Mouse (Mus musculus) heart, adult 2 months (tissue): ENCODE data around the gene Esr1. TPM values are rescaled to one million over a fixed set of nuclear protein-coding genes. Genes with fewer than 3 reads are reported as not detected.

Experiments
- DNase-seq, 2 experiments: peaks; one replicate each; pipeline ENCODE4 v3.0.0; 2021
- H3K27ac ChIP-seq: fragments of 200-600 bp; 2 replicates; pipeline ENCODE4 v1.8.1; 2022
- H3K27me3 ChIP-seq: fragments of 200-500 bp; 2 replicates; pipeline ENCODE4 v1.6.1; 2012; ENCODE audit warnings: mild to moderate bottlenecking, low read length, inconsistent platforms, mixed read lengths; ENCODE audit not compliant: control insufficient read depth, insufficient read depth
- H3K36me3 ChIP-seq: fragments of 200-500 bp; 2 replicates; pipeline ENCODE4 v1.6.1; 2012; ENCODE audit warnings: low read length, inconsistent platforms; ENCODE audit not compliant: control insufficient read depth, insufficient read depth
- H3K4me1 ChIP-seq: fragments of 200-500 bp; 2 replicates; pipeline ENCODE4 v1.6.1; 2011; ENCODE audit warnings: low read length; ENCODE audit not compliant: control insufficient read depth, insufficient read depth
- H3K4me3 ChIP-seq: fragments of 200-600 bp; 2 replicates; pipeline ENCODE4 v1.8.1; 2022
- H3K79me2 ChIP-seq: fragments of 200-500 bp; replicated peaks from 2 replicates; pipeline ENCODE4 v1.6.1; 2012; ENCODE audit warnings: mild to moderate bottlenecking, inconsistent platforms, low read length, moderate library complexity, mixed read lengths; ENCODE audit not compliant: control insufficient read depth, insufficient read depth
- H3K9ac ChIP-seq: fragments of 200-500 bp; 2 replicates; pipeline ENCODE4 v1.6.1; 2012; ENCODE audit warnings: low read depth, mild to moderate bottlenecking, control low read depth, inconsistent platforms, low read length, mixed read lengths
- CTCF ChIP-seq: fragments of 200-600 bp; IDR thresholded peaks from 2 replicates; pipeline ENCODE4 v1.8.1; 2022; ENCODE audit warnings: antibody characterized with exemption, mild to moderate bottlenecking, moderate library complexity
- EP300 ChIP-seq: fragments of 200-500 bp; IDR thresholded peaks from 2 replicates; pipeline ENCODE4 v1.6.1; 2011; ENCODE audit warnings: low read depth, low read length, control low read depth; ENCODE audit not compliant: insufficient read depth
- POLR2A ChIP-seq: fragments of 200-500 bp; IDR thresholded peaks from 2 replicates; pipeline ENCODE4 v1.6.1; 2011; ENCODE audit warnings: mild to moderate bottlenecking, low read depth, low read length, control low read depth; ENCODE audit not compliant: insufficient read depth
- WGBS: fragments of 180-500 bp; shearing (Covaris S2); methylation state at CpG from one replicate; pipeline ENCODE4 v1.1.7; 2018; 5-methylcytosine and 5-hydroxymethylcytosine counted together
- intact Hi-C: fragments of 180-260 bp; cut with DNase I; formaldehyde crosslinking; loops from one replicate; pipeline ENCODE4 v1.15.1; 2025
- polyA plus RNA-seq: library from polyadenylated mRNA; depleted of rRNA; stranded (reverse); fragments of >200 nt; gene quantifications from 2 replicates; pipeline ENCODE4 v1.2.3, GENCODE M21; 2012
- total RNA-seq, 2 experiments: library from RNA; stranded (reverse); gene quantifications; 2 replicates each; pipeline ENCODE4 v1.2.3; 2021

Gene Esr1
- total and polyA plus RNA-seq, 3 experiments, result 0.70 to 1.0 (median 0.88) TPM

DNA sequence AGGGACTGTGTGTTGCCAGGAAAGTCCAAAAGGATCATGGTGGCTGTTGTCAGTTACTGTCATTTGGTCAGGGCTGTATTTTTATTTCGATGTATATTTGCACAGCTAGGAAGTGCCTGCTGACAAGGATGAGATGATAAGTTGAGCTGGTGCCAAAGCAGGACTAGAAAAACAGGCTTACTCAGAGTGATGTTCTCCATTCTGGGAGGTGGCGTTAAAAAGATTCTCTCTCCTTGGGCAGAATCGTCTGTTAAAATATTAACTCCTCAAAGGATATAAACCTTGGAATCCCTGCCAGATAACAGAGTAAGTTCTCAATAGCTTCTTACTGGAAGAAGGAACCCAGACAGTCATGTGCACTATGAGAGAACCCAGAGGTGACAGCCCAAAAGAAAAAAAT lies 382.4 kb downstream of the Esr1 start:
- Histone ChIP-seq H3K9ac (no peak overlapping the region), H3K4me3 (no peak overlapping the region), H3K79me2 (no peaks in the 10 kb centered on the region), H3K27me3 (no peaks in the 10 kb centered on the region), H3K36me3 (no peaks in the 10 kb centered on the region), H3K4me1 (no peaks in the 10 kb centered on the region), H3K27ac (no peak overlapping the region)
- 21% methylated on average over 3 of the region's 3 CpGs for WGBS
- TF ChIP-seq CTCF, result no peak
- no peak for TF ChIP-seq EP300
- TF ChIP-seq POLR2A, result no peak
- no peak for DNase-seq
- intact Hi-C loops, result no loop called here

DNA sequence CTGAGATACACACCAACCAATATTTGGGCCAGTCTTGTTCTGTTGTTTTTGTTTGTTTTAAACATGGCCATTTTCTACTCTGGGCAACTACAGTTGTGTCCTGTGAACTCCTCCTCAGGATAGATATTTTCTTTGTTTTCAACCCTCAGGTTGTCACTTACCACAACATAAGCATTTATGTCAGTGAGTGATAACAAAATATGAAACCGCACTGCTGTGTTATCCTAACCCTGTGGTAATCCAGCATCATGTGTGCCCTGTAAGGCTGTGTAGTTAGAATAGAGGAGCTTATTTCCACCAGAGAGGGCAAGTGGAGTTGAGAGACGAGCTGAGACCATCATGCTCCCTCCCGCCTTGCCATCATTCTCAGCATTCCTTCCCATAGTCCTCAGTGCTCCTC lies 385.2 kb downstream of the Esr1 start:
- H3K79me2 ChIP-seq, result no peaks in the 10 kb centered on the region
- no peak overlapping the region for H3K27ac ChIP-seq
- intact Hi-C loops, result no loop called here
- no peak for DNase-seq
- no peak overlapping the region for H3K4me3 ChIP-seq
- no peaks in the 10 kb centered on the region for H3K27me3 ChIP-seq
- no peaks in the 10 kb centered on the region for H3K36me3 ChIP-seq
- H3K9ac ChIP-seq, result no peak overlapping the region
- TF ChIP-seq POLR2A (no peak), EP300 (no peak), CTCF (no peak)
- no peaks in the 10 kb centered on the region for H3K4me1 ChIP-seq
- 75% methylated on average over 3 of the region's 3 CpGs for WGBS

DNA sequence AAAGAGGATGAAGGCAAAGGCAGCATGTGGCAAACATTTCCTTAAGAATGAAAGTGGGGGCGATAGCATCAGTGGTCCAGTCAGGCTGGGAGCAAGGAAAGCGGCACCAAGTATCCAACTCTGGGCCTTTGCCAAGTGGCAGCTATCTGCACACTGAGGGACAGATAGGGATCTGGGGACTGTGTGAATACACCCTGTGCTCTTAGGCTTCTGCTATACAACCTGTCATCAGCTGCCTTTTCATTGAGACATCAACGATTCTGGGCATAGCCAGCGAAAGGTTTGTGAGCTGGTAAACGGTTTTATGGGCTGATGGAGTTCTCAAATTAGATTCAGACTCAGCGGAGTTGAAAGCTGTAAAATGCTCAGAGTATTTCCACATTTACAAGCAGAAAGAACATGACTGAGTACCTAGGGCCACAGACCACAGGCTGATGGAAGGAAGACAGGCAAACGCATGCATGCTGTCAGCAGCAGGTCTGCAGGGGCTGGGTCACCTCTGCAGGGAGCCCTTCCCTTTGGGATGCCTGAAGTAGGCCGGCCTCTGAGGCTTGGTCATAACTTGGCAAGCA lies 397.5 kb downstream of the Esr1 start:
- Histone ChIP-seq H3K27ac (no peak overlapping the region), H3K9ac (no peak overlapping the region), H3K79me2 (no peaks in the 10 kb centered on the region), H3K27me3 (no peaks in the 10 kb centered on the region), H3K4me1 (no peaks in the 10 kb centered on the region), H3K4me3 (no peak overlapping the region), H3K36me3 (no peaks in the 10 kb centered on the region)
- no peak for DNase-seq
- WGBS, result 68% methylated on average over 8 of the region's 8 CpGs
- intact Hi-C loops, result no loop called here
- TF ChIP-seq POLR2A, result no peak
- no peak for TF ChIP-seq CTCF
- TF ChIP-seq EP300, result no peak

DNA sequence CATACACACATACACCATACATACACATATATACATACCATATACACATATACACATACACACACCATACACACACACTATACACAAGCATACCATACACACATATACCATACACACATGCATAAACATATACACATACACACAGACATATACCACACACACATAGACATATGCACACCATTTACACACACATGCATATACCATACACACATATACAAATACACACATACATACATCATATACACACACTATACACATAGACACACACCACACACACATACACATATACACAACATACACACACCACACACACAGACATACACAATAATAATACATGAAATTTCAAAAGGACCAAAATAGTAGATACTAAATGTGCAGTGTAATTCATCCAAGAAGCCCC lies 400.6 kb downstream of the Esr1 start:
- no peak for DNase-seq
- no peak overlapping the region for H3K9ac ChIP-seq
- no peaks in the 10 kb centered on the region for H3K79me2 ChIP-seq
- H3K4me1 ChIP-seq, result no peaks in the 10 kb centered on the region
- H3K36me3 ChIP-seq, result no peaks in the 10 kb centered on the region
- no peak for TF ChIP-seq EP300
- no peak for TF ChIP-seq CTCF
- TF ChIP-seq POLR2A, result no peak
- no peak overlapping the region for H3K4me3 ChIP-seq
- H3K27ac ChIP-seq, result no peak overlapping the region
- H3K27me3 ChIP-seq, result no peaks in the 10 kb centered on the region
- intact Hi-C loops, result no loop called here

DNA sequence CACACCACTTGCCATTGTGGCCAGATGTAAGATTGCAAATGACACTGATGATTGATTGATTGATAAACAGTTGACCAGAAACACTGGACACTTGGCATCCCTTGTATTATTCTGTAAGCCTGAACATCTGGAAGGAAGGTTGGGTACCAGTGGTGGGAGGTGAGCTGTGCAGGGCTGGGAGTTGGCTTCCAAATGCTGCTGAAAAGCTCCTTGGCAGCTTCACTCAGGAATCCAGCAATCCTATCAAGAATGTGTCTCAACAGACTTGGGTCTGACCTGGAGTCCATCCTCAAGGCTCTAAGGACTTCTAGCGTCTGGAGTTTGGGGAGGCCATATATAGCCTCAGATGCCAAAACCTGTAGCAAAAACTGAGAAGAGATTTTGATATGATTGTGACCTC lies 403.6 kb downstream of the Esr1 start:
- no peak overlapping the region for H3K4me3 ChIP-seq
- H3K27ac ChIP-seq, result no peak overlapping the region
- H3K79me2 ChIP-seq, result no peaks in the 10 kb centered on the region
- intact Hi-C loops, result no loop called here
- H3K27me3 ChIP-seq, result no peaks in the 10 kb centered on the region
- no peak overlapping the region for H3K9ac ChIP-seq
- TF ChIP-seq EP300, result no peak
- no peak for TF ChIP-seq CTCF
- no peak for TF ChIP-seq POLR2A
- no peak for DNase-seq
- 69% methylated on average over 1 of the region's 1 CpGs for WGBS
- H3K36me3 ChIP-seq, result no peaks in the 10 kb centered on the region
- no peaks in the 10 kb centered on the region for H3K4me1 ChIP-seq

DNA sequence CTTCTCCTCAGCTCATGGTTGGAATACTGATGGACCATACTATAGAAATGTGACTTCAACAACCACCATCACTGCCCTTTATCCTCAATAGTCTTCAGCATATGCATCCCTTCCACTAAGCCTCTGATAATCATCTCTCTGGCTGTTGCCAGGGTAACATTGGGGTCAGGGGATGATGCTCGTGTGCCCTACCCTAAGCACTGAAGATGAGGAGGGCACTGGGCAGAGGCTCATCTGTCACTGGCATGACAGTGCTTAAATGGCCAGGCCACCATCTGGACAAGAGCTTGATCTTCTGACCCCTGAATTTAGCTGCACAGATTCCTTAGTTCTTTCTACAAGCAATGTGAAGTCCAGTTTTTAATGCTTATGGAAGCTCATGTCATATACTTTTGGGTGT lies 405.8 kb downstream of the Esr1 start:
- WGBS, result 79% methylated on average over 1 of the region's 1 CpGs
- Histone ChIP-seq H3K4me3 (no peak overlapping the region), H3K27ac (no peak overlapping the region), H3K36me3 (no peaks in the 10 kb centered on the region), H3K4me1 (no peaks in the 10 kb centered on the region), H3K79me2 (no peaks in the 10 kb centered on the region), H3K27me3 (no peaks in the 10 kb centered on the region), H3K9ac (no peak overlapping the region)
- no peak for TF ChIP-seq EP300
- intact Hi-C loops, result no loop called here
- no peak for DNase-seq

DNA sequence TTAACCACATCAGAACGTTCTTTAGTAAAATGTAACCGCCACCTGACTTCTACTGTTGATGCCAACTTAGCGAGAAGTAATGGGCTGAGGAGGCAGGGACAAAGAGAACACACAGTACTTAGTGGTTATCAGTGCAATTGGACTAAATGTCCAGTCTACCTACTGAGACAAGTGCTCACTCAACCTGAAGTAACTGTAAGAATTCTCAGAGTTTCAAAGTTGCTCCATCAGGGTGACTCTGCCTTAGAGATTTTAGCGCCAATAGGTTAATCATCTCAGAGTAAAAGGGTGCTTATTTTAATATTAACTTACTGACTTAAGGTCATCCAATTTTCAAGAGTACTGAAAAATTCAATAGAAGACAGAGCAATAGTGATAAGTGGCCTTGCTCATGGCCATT lies 414.5 kb downstream of the Esr1 start:
- no peaks in the 10 kb centered on the region for H3K79me2 ChIP-seq
- no peak overlapping the region for H3K9ac ChIP-seq
- no peak overlapping the region for H3K27ac ChIP-seq
- no peak for DNase-seq
- H3K27me3 ChIP-seq, result no peaks in the 10 kb centered on the region
- WGBS, result 96% methylated on average over 4 of the region's 4 CpGs
- no peaks in the 10 kb centered on the region for H3K4me1 ChIP-seq
- peaks cover 3% of the 10 kb centered on the region for H3K36me3 ChIP-seq
- H3K4me3 ChIP-seq, result no peak overlapping the region
- intact Hi-C loops, result no loop called here
- TF ChIP-seq CTCF (no peak), EP300 (no peak), POLR2A (no peak)
